Mouse (Mus musculus) left cerebral cortex, adult 11 months (tissue): ENCODE results near the gene Trim33.

Experiments
- DNase-seq: peaks from one replicate; pipeline ENCODE4 v3.0.0; 2022; ENCODE audit warnings: low spot score

The Trim33 gene

DNA sequence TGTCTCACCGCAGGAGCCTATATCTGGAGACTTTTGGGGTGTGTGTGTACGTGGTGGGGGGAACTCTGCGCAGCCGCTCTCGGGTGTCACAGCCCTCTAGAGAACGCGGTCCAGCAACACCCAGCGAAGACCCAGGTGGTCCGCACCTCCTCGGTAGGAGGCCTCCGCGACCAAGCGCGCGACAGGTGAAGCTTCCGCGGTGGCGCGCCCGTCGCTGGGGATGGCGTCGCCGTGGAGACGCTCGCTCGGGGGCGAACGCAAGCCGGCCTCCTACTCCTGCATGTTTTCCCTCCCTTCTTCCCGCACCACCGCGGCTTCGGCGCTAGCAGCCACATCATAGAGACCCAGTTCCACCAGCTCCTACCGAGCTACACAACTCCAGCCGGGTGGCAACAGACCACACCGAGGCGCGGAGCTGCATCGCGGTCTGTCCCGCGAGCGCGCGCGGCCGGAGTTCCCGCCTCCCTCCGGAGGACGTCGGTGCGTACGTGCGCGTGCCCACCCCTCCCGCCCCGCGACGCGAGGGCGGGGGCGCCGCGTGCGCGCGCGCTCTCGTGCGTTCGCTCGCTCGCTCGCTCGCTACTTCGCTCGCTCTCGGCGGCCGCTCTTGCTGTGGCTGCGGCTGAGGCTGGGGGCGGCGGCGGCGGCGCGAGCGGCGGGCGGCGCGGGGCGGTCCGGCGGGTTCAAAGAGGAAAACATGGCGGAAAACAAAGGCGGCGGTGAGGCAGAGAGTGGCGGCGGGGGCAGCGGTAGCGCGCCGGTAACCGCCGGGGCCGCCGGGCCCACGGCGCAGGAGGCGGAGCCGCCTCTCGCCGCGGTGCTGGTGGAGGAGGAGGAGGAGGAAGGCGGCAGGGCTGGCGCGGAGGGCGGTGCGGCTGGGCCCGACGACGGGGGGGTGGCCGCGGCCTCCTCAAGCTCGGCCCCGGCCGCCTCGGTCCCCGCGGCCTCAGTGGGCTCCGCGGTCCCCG lies at the start of gene Trim33:
Gene Trim33, plus strand, starts transcription at position 112 of the 968 bp plus-strand sequence.
- peak; percentile 76 for DNase-seq

DNA sequence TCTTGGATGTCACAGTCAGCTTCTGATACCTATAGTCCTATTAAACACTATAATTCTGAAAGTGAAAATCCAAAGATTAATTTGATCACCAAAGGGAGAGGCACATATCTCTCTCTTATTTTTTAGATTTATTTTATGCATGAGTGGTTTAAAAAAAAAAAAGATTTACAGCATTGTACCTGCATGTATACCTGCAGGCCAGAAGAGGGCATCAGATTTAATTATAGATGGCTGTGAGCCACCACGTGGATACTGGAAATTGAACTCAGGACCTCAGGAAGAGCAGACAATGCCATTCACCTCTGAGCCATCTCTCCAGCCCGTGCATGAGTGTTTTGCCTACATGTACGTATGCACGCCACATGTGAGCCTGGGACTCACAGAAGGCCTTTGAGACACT lies 46.7 kb upstream of the Trim33 start:
- no peak for DNase-seq

DNA sequence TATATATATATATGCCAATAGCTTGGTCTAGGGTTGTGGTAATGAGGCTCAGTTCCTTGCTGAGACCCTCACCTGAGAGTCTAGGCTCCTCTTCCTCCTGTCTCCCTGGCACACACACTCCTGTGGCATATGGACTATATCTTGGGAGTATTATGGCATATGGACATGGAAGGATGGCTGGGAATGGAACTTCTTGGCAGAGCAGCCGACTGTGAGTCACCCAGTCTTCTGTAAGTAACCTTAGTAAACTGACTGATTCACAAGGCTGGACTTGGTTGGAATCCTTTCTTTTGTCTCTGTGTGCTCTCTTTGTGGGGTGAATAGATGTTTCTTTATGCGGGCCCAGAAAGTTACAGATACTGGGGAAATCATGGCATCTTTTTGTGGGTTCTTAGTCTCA lies 37.6 kb upstream of the Trim33 start:
- DNase-seq, result no peak

DNA sequence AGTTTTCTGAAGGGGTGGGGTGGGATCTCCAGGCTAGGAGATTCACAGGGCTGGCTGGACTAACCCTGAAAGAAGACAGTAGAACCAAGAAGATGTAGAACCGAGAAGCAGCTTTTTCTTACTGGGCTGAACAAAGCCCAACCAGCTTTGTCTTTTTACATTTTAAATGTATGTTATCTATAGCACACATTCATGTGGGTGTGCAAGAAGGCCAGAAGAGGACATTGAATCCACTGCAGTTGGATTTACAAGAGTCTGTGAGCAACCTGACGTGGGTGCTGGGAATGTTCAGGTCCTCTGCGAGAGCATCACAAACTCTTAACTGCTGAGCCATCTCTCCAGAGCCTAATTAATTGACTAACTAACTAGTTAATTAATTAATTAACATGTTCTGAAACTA lies 36.9 kb upstream of the Trim33 start:
- no peak for DNase-seq

DNA sequence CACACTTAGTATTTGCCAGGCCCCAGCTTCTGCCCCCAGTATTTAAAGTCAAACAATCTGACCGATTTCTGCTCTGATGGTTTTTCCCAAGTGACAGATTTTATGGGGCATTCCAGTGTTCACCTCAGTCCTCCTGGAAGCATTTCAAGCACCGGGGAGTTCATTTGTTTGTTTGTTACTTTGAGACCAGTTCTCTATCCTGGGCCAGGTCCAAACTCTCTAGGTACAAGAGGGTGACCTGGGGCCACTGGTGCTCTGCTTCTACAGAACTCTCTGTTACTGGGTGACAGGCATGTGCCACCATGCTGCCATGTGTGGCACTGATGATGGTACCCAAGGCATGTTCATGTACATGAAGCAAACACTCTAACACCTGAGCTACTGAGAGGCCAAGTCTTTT lies 35.6 kb upstream of the Trim33 start:
- DNase-seq, result no peak

DNA sequence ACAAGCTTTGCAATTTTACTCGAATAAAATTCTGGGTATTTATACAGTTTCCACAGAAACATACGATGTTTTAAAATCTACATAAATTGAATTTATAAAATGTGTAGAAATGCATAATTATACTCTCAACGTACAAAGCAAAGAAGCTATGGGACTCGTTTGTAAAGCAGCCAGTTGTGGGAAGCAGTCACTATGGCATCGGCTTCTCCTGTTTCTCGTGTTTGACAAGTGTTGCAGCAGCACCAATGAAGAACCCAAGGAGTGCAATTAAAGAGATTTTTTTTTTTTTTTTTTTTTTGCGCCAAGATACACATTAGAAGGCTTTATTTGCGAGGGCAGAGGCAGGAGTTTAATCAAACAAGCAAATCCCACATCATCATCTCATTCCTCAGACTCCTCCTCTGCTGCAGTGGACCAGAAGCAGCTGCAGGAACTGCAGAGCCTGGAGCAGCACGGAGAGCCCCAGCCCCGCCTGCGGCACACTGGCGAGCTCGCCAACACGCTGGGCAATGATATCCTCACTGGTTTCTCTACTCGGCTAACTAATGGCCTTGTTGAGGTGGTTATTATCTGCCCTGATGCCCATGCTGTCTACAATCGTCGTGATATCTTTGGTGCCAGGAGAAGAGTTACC lies 32.3 kb upstream of the Trim33 start:
- DNase-seq, result no peak

DNA sequence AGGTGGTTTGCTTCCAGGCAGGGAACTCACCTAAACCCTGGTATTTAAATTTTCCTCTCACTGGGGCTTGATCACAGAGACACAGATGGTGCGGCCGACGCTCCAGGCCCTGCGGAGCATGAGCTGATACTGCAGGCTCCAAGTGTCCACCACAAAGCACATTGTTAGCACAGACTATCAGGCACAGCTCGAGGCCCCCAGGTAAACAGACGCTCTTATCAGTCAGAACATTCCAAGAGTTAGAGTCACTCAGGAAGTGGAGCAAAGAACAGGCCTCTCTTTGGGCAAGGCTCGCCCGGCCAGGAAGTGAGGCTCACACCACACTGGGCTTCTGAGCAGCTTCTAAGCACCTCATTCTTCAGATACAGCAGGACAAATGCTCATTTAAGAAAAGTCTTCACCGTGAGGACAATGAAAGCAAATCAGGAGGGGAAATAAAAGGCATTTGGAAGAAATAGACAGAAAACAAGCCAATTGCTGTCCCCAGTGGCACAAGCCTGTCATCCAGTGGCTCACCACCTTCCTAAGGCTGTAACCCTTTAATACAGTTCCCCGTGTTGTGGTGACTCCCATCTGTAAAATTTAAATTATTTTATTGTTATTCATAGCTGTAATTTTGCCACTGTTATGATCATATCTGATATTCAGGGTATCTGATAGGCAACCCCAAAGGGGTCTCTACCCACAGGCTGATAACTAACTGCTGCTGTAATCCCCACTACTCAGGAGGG lies 22.8 kb upstream of the Trim33 start:
- DNase-seq, result no peak

DNA sequence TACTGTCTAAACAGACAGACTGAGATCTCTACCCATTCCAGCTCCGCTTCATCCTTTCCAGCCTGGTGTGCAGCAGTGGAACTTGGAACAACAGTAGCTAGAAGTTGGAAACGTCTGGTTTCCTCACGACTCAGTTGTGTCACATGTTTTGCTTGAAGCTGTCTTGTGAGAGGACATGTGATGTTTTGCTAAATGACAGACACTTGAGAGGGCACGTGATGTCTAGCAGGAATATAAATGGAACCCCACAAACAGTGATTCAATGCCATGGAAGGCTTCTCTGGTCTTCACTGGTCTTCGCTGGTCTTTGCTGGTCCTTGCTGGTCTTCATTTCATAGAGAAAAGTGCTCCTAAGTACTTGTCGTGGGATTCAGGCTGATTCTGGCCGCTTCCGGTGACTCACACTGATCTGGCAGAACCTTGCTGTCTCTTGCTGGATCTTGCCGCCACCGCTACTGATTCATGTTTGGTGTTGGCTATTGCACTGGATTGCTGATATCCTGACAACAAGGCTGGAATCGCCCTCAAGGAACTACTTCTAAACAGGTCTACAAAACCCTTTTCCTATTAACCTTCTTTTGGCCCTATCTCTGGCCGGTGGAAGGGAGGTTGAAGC lies 16.2 kb upstream of the Trim33 start:
- DNase-seq, result no peak

DNA sequence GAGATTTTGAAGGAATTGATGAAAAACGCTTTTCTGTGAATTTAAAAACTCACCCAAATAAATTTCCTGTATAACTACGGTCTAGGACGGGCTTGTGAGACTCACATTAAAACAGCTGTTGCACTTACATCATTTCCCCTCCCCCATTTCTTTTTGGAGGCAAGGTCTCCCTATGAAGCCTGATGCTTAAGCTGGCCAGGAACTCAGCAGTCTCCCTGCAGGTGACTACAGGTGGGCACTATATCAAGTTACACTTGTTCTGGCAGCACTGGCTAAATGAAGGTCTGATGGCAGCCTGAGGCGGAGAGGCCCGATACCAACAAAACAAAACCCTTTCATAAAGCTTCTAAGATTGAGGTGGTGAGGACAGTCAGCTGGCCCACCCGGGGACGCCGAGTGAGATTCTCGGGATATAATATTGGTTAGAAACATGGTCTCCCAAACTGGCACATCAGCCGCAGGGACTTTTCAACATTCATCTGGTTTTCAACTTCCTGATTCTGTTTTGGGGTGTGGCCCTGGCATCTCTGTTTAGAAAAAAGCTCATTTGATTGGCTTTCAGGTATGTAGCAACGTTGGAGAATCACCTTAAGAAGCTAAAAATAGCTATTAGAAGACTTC lies 422 bp upstream of the Trim33 start:
- no peak for DNase-seq

DNA sequence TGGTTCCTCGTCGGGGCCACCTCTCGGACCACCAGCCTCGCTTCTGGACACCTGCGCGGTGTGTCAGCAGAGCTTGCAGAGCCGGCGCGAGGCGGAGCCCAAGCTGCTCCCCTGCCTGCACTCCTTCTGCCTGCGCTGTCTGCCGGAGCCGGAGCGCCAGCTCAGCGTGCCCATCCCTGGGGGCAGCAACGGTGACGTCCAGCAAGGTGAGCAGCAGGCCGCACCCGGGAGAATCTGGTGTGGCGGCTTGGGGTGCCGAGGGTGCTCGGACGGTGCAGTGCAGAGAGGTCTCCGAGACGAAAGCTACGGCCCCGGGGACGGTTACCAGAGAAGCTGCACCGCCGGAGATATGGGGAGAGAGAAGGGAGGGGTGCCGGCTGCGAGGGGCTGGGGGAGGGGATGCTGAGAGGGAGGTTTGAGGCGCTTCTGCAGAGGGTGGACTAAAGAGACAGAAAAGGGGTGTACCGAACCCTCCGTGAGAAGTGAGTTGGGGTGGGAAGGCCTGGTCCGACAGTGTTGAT lies 1.2 kb downstream of the Trim33 start:
- no peak for DNase-seq

DNA sequence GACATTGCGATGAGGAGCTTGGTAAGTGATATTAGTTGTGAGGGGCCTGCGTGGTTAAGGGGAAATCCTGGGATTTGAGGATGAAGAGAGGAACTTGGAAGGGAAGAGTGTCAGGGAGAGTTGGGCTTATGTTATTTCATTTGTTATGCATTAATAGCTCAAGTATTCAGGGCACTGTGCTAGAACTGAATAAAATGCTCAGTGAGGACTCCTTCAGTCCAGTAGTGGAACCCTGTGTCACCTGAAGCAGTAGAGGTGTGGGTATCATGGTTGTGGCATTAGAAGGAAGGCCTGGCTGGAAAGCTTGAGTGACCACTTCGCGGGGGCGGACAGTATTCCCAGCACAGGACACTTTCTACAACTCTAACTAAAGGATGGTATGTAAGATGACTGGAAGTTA lies 1.8 kb downstream of the Trim33 start:
- DNase-seq, result no peak

DNA sequence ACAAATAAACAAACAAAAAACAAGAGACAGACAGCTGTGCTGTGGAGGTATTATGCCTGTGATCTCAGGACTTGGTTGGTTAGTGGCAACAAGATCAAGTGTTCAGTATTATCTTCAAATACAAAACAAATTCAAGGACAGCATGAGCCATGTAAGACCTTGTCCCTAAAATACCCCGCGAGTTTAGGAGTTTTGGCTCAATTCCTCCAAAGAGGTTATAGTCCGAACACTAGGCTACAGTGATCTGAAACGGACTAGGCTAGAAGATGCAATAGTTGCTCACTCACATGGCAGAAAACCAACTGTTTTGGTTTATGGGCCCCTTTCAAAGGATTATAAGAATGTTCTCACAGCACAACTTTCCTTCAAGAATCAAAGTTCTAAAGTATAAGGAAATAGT lies 9.7 kb downstream of the Trim33 start:
- DNase-seq, result no peak

DNA sequence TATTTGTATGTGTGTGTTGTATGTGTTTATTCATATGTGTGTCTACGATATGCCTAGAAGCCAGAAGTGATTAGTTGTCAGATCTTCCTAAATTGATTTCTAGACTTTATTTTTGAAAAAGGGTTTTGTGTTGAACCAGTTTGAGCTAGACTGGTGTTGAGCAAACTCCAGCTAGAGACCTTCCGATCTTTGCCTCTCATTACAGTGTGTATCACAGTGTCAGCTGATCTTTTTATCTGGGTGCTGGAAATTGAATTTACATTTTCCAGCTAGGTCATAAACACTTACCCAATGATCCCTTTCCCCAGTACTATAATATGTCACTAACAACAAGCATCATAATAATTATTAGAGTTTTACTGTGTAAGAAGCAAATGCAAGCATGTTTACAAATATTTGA lies 12.0 kb downstream of the Trim33 start:
- DNase-seq, result no peak

DNA sequence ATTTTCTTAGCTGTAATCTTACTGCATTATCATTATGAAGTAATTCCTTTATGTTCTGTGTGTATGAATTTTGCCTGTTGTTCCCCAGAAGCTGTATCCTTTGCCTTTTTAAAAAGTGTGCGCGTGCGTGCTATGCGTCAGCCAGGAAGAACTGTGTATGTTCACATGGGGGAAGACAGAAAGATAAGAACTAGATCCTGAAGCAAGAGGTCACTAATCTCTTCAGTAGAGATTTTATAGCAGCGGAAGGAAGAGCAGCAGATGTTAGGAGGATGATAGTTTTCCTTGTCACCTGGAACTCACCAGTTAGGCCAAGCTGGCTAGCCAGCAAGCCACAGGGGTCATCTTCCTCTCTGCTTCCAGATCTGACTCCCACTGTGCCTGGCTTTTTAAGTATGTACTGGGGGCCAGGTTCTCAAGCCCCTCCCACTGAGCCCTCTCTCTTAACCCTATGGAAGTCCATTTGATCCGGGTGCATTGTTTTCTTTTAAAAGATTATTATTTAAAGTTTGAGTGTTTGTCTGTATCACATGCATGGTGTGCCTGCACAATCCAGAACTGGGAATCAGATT lies 26.4 kb downstream of the Trim33 start:
- DNase-seq, result no peak

DNA sequence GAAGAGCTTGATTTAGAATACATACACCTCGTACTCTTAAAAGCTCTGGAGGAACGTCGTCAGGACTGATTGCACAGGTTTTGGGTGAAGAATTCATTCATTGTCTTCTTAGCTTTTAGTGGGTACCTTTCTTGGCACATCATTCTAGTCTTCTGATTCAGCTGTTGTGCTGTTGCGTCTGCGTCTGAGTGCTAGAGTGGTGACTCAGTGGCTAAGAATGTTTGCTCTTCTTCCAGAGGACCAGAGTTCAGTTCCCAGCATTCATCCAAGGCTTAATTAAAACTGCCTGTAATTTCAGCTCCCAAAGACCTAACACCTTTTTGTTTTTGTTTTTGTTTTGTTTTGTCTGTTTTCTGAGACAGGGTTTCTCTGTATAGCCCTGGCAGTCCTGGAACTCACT lies 30.2 kb downstream of the Trim33 start:
- no peak for DNase-seq

DNA sequence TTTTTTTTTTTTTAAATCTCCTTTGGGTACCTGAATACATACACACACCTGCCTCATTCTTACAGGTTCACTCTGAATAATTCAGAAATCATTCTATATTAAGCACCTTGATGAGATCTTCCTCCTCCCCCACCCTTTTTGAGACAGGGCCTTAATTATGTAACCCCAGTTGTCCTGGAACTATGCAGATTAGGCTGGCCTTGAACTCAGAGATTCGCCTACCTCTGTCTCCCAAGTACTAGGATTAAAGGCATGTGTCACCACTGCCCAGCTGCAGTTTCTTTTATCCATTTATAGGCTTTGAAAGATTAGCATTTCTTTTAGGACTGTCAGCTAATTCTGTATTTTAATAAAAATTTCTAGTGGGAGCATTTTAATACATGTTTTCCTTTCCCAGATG lies 30.7 kb downstream of the Trim33 start:
- no peak for DNase-seq

DNA sequence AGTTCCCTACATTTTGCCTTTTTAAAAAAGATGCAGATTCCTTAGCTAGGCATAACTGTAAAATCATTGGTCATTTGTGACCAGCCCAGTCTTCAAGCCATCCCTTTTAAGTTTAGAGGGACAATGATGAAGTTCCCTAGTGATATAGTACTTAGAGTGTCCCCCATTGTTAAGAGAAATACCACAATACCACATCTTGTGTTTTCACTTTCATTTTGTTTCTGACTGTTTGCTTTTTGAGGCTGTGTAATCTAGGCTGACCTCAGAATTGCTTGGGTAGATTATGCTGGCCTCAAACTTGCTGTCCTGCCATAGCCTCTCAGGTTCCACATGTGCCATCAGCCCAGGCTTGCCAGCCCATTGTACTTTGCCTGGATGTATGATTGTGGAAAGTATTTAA lies 35.2 kb downstream of the Trim33 start:
- DNase-seq, result no peak

DNA sequence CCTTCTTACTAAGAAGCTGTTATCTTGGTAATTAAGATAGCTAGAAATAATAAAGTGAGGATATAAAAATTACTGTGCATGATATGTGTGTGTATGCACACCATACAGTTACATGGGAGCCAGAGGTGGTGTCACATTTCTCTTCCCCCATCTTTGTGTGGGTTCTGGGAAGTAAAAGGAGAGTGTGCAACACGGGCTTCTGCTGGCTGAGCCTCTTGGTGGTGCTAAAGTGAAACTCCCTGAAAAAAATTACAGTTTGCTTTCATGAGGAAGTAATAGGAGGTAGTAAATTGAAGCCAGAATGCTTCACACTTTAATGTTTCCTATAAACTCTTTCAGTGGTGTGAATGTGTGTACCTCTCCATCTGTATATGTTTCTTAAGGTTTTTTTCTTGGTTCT lies 56.3 kb downstream of the Trim33 start:
- DNase-seq, result no peak

DNA sequence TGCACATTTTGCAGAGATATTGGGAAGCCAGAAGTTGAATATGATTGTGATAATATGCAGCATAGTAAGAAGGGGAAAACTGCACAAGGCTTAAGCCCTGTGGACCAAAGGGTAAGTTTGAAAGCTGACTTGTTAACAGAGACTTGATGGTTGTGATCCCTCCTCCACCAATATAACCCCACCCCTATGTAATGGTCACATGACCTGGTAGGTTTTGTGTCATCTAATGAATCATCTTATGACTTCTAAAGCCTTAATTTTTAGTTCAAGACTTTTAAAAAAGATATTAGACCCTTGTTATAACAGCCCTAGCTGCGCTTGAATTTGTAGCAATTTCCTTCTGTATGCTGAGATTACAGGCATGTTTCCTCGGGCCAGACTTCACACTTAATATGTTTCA lies 67.6 kb downstream of the Trim33 start:
- DNase-seq, result no peak

DNA sequence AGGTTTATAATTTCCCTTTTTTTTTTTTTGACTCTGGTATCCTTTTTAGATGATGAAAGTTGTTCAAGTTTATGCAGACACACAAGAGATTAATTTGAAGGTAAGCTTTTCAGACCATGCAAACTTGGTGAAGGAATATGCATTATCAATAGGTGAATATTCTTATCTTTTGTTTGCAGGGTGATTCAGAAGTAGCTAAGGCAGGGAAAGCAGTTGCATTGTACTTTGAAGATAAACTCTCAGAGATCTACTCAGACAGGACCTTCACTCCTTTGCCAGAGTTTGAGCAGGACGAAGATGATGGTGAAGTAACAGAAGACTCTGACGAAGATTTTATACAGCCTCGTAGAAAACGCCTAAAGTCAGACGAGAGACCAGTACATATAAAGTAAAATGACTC lies 74.4 kb downstream of the Trim33 start:
- no peak for DNase-seq

DNA sequence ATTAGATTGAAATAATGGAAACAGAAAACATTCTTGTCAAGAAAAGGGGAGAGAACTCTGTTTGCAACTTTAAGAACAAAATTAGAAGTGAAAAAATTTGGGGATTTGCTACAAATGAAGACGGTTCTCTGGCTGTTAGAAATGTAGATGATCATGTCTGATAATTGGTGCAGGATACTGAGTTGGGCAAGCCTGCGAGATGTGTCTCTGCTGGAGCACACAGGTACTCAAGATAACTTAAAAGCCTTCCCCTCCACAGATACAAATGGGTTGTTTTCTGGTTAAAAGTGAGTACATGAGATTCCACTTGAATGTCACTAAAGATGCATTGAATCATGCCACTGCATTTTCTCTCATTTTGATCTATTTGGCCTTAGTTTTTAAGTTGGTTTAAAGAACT lies 74.9 kb downstream of the Trim33 start:
- DNase-seq, result no peak
